Mouse (Mus musculus) 3T3-L1 (cell line): ENCODE results near the gene Plch2.

ENCODE experiments used
- DNase-seq: peaks from one replicate; pipeline ENCODE4 v3.0.0-alpha.2; 2015; ENCODE audit warnings: low read depth, low spot score

The Plch2 gene

DNA sequence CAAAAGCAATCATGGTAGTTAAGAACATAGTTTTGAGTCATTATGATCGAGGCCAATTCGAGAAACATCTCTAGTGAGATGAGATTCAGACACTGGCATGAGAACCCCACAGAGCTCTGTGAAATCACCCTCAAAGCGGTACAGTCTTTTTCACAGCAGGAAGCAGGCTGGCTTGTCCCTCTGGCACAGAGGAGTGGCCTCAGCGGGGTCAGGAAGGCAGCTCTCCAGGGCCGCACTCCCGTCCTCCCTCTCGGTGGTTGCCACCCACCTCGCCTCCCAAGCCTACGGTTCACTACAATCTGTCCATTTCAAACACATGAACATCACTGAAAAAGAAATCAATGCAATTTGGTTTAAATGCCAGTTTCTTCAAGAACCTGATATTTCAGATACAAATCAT, 17.8 kb upstream of the Plch2 start:
- DNase-seq, result no peak

DNA sequence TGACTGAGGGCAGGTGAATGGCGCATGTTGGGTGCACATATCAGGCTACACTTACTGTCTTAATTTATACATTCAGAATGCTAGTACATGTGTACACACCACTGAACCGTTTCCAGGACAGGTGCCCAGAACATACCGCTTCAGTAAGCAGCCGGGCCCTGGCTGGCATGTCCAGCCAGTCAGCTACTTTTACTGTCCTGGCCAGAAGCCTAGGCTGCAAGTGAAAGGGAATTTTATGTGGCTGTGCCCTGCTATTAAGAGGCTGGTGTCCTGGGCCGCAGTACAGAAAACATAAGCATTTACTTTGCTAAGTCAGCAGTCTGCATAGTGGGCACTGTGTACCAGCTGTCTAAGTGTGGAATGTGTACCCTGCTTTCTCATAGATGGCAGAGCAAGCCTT, 14.3 kb upstream of the Plch2 start:
- DNase-seq, result no peak

DNA sequence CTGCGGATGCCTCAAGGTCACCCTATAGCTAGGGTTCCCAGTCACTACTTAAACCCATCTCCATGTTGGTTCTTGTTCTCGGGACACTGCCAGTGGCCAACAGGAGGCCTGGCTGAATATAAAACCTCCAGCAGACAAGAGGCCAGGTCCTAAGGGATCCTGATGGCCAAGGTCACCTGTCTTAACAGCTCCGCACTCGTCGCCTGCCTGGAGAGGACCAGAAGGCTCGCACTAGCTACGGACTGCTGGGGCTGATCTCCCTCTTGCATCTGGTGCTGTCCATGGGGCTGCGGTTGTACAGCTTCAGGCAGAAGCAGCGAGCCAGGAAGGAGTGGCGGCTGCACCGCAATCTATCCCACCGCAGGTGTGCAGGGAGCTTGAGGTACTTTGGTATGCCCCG, 13.6 kb upstream of the Plch2 start:
- DNase-seq, result no peak

DNA sequence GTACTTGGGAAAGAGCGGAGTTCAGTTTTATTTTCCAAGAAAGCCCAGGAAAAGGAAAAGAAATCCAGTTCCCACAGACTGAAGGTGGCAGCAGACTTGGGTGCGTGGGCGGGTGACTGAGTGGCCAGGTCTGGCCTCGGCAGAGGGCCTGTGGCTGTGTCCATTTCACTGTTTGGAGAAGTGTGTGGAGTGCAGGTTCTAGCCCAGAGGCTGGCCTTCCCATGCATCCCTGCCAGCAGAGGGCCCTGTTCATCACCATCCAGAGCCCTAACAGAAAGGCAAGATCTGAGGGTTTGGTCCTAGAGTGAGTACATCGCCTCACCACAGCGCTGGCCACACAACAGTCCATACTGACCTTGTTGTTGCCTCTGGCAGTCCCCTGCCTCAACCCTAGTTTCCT, 12.6 kb upstream of the Plch2 start:
- DNase-seq, result peak; percentile 63

DNA sequence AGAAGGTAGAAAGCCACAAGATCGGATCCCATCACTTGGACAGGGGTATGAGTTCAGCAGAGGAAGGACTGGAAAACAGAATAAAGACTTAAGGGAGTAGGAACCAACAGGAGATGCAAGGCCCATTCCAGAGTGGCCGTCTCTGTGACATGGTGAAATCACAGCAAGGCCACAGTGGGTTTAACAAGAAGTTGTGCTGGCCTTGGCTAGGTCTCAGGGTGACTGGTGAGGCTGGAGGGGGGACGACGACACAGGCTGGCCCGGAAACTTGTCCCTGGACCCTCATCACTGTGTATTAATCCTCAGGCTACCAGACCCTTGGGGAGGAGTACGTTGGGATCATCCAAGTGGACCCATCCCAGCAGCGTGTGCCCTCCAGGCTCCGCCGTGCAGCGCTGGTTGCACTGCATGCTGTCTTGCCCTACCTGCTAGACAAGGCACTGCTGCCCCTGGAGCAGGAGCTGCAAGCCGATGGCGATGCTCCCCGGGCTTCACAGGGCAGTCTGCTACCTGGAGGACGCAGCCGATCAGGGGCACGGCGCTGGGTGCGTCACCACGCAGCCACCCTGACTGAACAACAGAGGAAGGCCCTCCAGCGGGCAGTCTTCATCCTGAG, 11.9 kb upstream of the Plch2 start:
- no peak for DNase-seq

DNA sequence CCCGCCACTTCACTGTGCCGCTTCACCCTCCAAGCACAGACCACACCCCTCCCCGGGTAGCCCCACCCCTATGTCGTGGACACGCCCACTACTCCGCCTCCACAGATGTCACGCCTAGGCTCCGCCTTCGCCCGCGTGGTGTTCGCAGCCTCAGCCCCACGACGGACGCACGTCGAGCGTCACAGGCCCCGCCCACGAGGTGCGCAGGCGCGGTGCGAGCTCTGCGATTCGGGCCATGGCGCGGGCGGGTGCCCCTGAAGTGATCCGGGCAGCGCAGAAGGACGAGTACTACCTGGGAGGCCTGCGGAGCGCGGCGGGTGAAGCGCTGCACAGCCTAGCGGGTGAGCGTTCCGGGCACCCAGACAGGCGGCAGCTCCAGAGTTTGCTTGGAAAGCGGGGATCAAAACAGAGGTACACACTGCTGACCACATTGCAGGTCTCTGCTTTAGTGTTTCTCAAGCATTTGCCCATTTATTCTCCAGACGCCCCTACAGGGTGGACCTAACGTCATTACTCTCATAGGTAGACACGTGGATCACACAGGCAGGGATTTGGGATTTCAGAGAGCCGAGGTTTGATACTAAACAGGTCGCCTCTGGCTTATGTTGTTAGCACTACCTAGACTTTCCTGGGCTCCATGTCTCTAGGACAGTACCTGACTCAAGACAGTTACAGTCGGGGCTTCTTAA, 10.4 kb upstream of the Plch2 start, which contains the start of gene Pex10:
Gene Pex10, plus strand, starts transcription at position 183 of the 689 bp plus-strand sequence.
- DNase-seq, result peak; percentile 92

GRCm38 (mm10) chr4:155065970-155066833, 9.6 kb upstream of the Plch2 start:
- DNase-seq, result peak; percentile 97

GRCm38 (mm10) chr4:155064474-155064873, 7.9 kb upstream of the Plch2 start:
- no peak for DNase-seq

GRCm38 (mm10) chr4:155063895-155064294, 7.3 kb upstream of the Plch2 start:
- no peak for DNase-seq

GRCm38 (mm10) chr4:155058325-155058724, 1.7 kb upstream of the Plch2 start:
- no peak for DNase-seq

- no peak for DNase-seq
These were observed 6.5 kb downstream of the Plch2 start for GRCm38 (mm10) chr4:155050116-155050515.

DNA sequence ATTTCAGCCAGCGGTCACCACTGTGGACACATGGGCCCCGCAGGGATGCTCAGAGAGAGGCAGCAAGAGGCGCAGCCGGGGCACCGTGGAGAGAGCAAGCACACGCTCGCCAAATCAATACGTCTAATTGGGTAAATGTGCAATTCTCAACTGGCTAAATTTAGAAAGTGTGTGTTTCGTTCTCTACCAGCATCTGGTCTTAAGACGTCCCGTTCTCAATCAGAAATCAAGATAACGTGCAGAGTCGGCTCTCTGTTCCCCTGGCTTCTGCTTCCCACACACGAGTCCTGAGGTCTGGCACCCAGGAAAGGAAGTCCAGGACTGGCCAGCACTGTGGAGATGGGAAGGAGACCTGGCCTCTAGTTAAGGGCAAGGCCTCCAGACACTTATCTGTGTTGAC, 9.9 kb downstream of the Plch2 start:
- no peak for DNase-seq

- DNase-seq, result no peak
These were observed 13.3 kb downstream of the Plch2 start for GRCm38 (mm10) chr4:155043289-155043625.

GRCm38 (mm10) chr4:155042606-155043288, 13.8 kb downstream of the Plch2 start:
- no peak for DNase-seq

DNA sequence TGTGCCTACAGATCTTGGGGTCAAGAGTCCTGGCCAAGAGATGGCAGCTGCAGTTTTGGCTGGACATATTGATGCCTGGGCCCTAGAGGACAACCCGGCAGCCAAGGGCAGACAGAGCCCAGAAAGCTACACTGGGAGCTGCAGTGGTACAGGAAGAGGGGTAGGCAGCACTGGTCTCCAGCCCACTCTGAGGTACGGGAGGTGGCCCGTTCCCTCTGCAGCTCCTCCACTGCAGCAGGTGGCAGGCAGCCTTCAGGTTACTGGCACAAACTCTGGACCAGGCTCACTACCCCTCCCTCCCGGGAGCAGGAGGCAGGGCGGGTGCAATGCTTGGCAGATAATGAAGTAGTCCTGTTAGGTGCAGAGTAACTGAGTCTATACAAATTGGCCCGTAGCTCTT, 15.9 kb downstream of the Plch2 start:
- no peak for DNase-seq

DNA sequence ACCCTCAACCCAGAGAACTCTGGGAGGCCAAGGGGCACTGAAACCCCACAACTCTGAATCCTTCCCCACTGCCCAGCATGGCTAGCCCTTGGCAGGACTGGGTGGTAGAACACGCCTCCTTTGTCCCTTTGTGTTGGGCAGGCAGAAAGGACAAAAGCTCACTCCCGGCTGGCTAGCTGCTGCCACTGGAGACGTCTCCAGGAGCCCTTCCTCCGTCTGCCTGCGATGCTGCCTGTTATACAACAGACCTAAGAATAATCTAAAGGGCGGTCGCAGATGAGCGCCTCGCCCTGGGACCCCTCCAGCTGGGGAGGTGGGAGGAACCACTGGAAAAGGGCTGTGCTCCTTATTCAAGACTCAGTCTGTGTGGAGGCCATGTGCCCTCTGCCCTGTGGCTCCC, 16.4 kb downstream of the Plch2 start:
- DNase-seq, result no peak

DNA sequence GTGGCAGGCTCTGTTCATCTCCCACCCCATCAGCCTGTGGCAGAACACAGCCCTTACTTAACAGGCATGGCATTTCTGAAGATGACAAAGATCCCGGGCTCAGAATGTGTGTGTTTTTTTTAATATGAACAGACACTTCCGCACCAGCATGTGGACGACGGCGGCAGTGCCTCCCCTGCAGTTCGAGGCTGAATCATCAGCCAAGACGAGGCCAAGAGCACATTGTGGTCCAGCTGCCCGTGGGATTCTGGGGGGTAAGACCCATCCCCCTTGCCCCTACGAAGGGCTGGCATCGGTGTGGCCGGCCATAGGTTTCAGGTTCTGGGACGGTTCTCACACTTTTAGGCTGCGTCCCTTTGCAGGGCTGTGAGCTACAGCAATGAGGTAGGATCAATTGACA, 21.8 kb downstream of the Plch2 start:
- DNase-seq, result no peak

DNA sequence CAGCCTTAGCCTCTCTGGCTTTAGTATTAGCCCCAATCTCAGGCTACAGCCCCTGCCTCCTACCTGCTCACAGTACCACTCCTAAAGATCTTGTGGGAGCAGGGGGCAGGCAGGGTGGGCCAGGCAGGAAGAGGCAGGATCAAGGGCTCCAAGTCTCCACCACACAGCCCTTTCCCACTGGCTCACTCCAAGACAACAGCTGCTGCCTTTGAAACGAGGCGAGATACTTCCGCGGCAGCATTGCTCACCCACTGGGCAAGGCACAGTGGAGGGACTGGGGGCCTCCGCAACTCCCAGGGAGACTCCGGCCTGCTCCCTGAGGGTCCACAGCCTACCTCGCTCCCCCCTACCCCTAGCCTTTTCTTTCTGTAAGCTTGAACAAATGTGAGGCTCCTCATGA, 22.4 kb downstream of the Plch2 start:
- DNase-seq, result no peak

DNA sequence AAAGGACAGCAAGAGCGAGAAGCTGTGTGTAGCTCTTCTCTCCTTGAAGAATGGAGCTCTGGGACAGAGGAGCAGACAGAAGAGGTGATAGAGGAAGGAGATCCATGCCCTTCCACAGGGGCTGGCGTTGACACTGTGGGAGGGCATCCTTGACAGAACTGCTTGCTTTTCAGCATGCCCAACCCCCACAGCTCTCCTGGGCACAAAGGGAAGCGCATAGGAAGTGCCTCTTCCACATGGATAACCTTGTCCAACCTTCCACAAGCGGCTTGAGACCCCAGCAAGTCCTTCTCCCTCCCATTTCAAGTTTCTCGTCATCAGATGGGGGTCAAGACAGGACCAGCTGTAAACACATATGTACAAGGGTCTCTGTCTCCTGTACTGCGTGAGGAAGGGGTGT, 23.5 kb downstream of the Plch2 start:
- DNase-seq, result no peak

DNA sequence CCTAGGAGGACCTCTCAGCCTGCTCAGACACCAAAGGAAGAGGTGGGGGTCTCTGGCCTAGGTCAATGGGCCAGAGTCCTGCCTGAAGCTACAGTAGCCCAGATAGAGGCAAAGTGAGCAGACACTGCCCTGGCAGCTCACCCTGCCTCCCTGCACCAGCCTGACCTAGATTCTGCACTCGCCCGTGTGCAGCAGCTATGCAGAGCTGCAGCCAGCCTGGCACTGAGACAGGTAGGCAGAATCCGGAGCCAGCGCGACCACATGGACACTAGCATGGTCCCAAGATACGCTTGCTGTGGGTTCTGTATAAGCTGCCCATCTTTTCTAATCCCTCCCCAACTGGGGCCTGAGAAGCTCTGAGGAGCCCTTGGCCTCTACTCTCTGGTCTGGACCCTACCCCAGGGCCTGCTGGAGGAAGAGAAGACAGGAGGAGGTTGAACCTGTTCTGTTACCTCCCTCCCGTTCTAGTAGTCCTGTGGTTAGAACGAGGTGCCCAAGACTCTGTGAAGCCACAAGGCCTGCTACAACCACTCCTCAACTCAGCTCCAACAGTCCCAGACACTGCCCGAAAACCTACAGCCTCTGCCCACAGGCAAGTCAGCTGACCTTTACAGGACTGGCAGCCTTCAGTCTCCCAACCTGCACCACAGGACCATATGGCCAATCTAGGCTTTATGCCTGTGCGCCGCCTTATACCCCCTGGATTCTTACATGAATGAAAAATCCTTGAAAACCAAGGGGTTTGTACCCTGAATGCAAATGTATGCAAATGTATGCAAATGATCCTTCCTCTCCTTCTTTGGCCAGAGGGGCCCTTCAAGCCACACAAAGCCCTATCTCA, 32.2 kb downstream of the Plch2 start:
- DNase-seq, result no peak

- no peak for DNase-seq
These were observed 34.2 kb downstream of the Plch2 start for GRCm38 (mm10) chr4:155022228-155022855.
